Comparison of ENCODE assay signal across 22 mouse cellular contexts in genomic region chr3:84127431-84127830, GRCm38 (mm10). TPM values are rescaled to one million over a fixed set of nuclear protein-coding genes. Genes with fewer than 3 reads are reported as not detected.
DNase-seq lines count a peak whose midpoint lies in the region; ATAC-seq lines count a peak whose summit lies in the region.
"Had no signal": no experiment of that assay in that cellular context is flagged by ENCODE, and none has a peak within 500 bp of the region (broad histone marks: within the 10 kb centered on the region; RNA-seq: fewer than 3 reads in every experiment).

No protein-coding gene starts in this region.

- H3K9me3 ChIP-seq in kidney, embryonic 14.5 days (ENCODE audit: control insufficient read depth, low read length), result no peaks in the 10 kb centered on the region
- H3K9me3 ChIP-seq: embryonic facial prominence, embryonic 12.5 days; heart, embryonic 10.5 days; hindbrain, embryonic 12.5 days had no signal

- no peak overlapping the region for H3K9ac ChIP-seq in kidney, embryonic 14.5 days (ENCODE audit: low read depth, low read length)
- H3K9ac ChIP-seq: embryonic facial prominence, embryonic 12.5 days; hindbrain, embryonic 12.5 days had no signal

- no peak overlapping the region for H3K27ac ChIP-seq in kidney, embryonic 14.5 days (ENCODE audit: low read depth, low read length)
- H3K27ac ChIP-seq: embryonic facial prominence, embryonic 12.5 days; heart, embryonic 10.5 days; hindbrain, embryonic 12.5 days had no signal

- H3K4me3 ChIP-seq in kidney, embryonic 14.5 days (ENCODE audit: low read length), result no peak overlapping the region
- H3K4me3 ChIP-seq: embryonic facial prominence, embryonic 12.5 days; heart, embryonic 10.5 days; hindbrain, embryonic 12.5 days had no signal

- H3K36me3 ChIP-seq in kidney, embryonic 14.5 days (ENCODE audit: control insufficient read depth, insufficient read depth, low read length), result no peaks in the 10 kb centered on the region
- H3K36me3 ChIP-seq: embryonic facial prominence, embryonic 12.5 days; heart, embryonic 10.5 days; hindbrain, embryonic 12.5 days had no signal

- peak; percentile 5 for DNase-seq in frontal cortex, adult 2 months (ENCODE audit: extremely low spot score in 1 of 2, low spot score in 1 of 2)
- DNase-seq in frontal cortex, postnatal 10 days (ENCODE audit: low spot score in 2 of 2), result no peak
- DNase-seq in kidney, adult 9 months, result peak; percentile 27
- peak; percentile 21 for DNase-seq in kidney, postnatal 14 days
- DNase-seq in kidney, postnatal 10 days, result no peak
- no peak for DNase-seq in cerebellum, adult 11 months
- DNase-seq: adrenal gland, postnatal 14 days; cerebellum, adult 2 months; cerebellum, postnatal 10 days; heart, adult 18-20 months; heart, postnatal 10 days; heart, postnatal 4 days had no signal

- no peak overlapping the region for H3K4me2 ChIP-seq in kidney, embryonic 14.5 days (replicated peaks; ENCODE audit: low read depth, low read length)
- H3K4me2 ChIP-seq: embryonic facial prominence, embryonic 12.5 days; hindbrain, embryonic 12.5 days had no signal

- no peak for ATAC-seq in kidney, embryonic 14.5 days (ENCODE audit: low FRiP score, low TSS enrichment)
- ATAC-seq: forebrain, embryonic 16.5 days; hindbrain, embryonic 16.5 days; inflammation-experienced regulatory T-cells, adult 6 months; Patski had no signal

- 67% methylated on average over 2 of the region's 2 CpGs for WGBS in kidney, embryonic 14.5 days

- peaks cover 7% of the 10 kb centered on the region; the same call in 1 of the 2 replicates for H3K4me1 ChIP-seq in kidney, embryonic 14.5 days (ENCODE audit: control insufficient read depth, insufficient read depth, low read length)
- H3K4me1 ChIP-seq: heart, embryonic 10.5 days; hindbrain, embryonic 12.5 days had no signal

- no peaks in the 10 kb centered on the region for H3K27me3 ChIP-seq in kidney, embryonic 14.5 days (ENCODE audit: control insufficient read depth, insufficient read depth, low read length)
- H3K27me3 ChIP-seq: CH12.LX; embryonic facial prominence, embryonic 12.5 days; hindbrain, embryonic 12.5 days; Patski had no signal

RNA-seq across cellular contexts. Expression of gene Mnd1, which starts 28.2 kb away (rescaled TPM):
- polyA plus RNA-seq in frontal cortex, adult 2 months (2012; rRNA removed), result 4.6 and 4.8 TPM in 2 replicates
- 19.9 and 22.1 TPM in 2 replicates for polyA plus RNA-seq in kidney, embryonic 14.5 days (2014; fragmentation: Nextera tagmentation; extraction: Ambion mirVana)

RNA-seq across cellular contexts. Expression of gene Gm6525, which starts 46.5 kb away (rescaled TPM):
- 0.08 TPM in 1 of 2 replicates, not detected in the other for polyA plus RNA-seq in frontal cortex, adult 2 months (2012; rRNA removed)
- 0.44 and 1.1 TPM in 2 replicates for polyA plus RNA-seq in kidney, embryonic 14.5 days (2014; fragmentation: Nextera tagmentation; extraction: Ambion mirVana)
- polyA plus RNA-seq: activated CD4-positive, CD25-positive, alpha-beta regulatory T cell, adult 4 months; cerebellum, adult 2 months had no signal

Comparison
In these comparisons a context has a peak if more than half of its experiments do, and no peak if none do; other contexts are left out.
1. DNase-seq: peak in frontal cortex, adult 2 months (2 of 2), kidney, adult 9 months (single experiment) and kidney, postnatal 14 days (single experiment); none in frontal cortex, postnatal 10 days (0 of 2), kidney, postnatal 10 days (single experiment) and cerebellum, adult 11 months (single experiment).